Mouse (Mus musculus): ENCODE results near the gene Wfdc12. TPM values are rescaled to one million over a fixed set of nuclear protein-coding genes. Genes with fewer than 3 reads are reported as not detected.

Wfdc12 gene
- polyA plus RNA-seq, 1 experiment from 2014 or later, result not detected

Other genes starting within 250 kb of the Wfdc12 start
- 286 and 289 TPM in 2 replicates for gene Ywhab, start 195.6 kb downstream of the Wfdc12 start, polyA plus RNA-seq (2014; fragmentation: Nextera tagmentation; extraction: Ambion mirVana)
- 0.73 and 1.5 TPM in 2 replicates for gene Pabpc1l, start 165.2 kb downstream of the Wfdc12 start, polyA plus RNA-seq (2014; fragmentation: Nextera tagmentation; extraction: Ambion mirVana)
- gene Stk4, start 120.3 kb downstream of the Wfdc12 start, polyA plus RNA-seq (2014; fragmentation: Nextera tagmentation; extraction: Ambion mirVana), result 27.8 and 29.1 TPM in 2 replicates
- 65.9 and 69.4 TPM in 2 replicates for gene Tomm34, start 119.4 kb downstream of the Wfdc12 start, polyA plus RNA-seq (2014; fragmentation: Nextera tagmentation; extraction: Ambion mirVana)
- 0.12 and 0.43 TPM in 2 replicates for gene Kcns1, start 19.5 kb downstream of the Wfdc12 start, polyA plus RNA-seq (2014; fragmentation: Nextera tagmentation; extraction: Ambion mirVana)
- gene Wfdc5, start 7.9 kb downstream of the Wfdc12 start, polyA plus RNA-seq (2014; fragmentation: Nextera tagmentation; extraction: Ambion mirVana), result not detected in 2 replicates
- not detected in 2 replicates for gene Wfdc15a, start 9.5 kb upstream of the Wfdc12 start, polyA plus RNA-seq (2014; fragmentation: Nextera tagmentation; extraction: Ambion mirVana)
- gene Wfdc15b, start 31.1 kb upstream of the Wfdc12 start, polyA plus RNA-seq (2014; fragmentation: Nextera tagmentation; extraction: Ambion mirVana), result 18.9 and 31.3 TPM in 2 replicates
- gene Svs2, start 47.9 kb upstream of the Wfdc12 start, polyA plus RNA-seq (2014; fragmentation: Nextera tagmentation; extraction: Ambion mirVana), result not detected in 2 replicates
- not detected in 2 replicates for gene Svs3b, start 66.0 kb upstream of the Wfdc12 start, polyA plus RNA-seq (2014; fragmentation: Nextera tagmentation; extraction: Ambion mirVana)
- gene Svs4, start 87.9 kb upstream of the Wfdc12 start, polyA plus RNA-seq (2014; fragmentation: Nextera tagmentation; extraction: Ambion mirVana), result not detected in 2 replicates
- gene Svs3a, start 98.7 kb upstream of the Wfdc12 start, polyA plus RNA-seq (2014; fragmentation: Nextera tagmentation; extraction: Ambion mirVana), result not detected in 2 replicates
- gene Svs6, start 126.1 kb upstream of the Wfdc12 start, polyA plus RNA-seq (2014; fragmentation: Nextera tagmentation; extraction: Ambion mirVana), result not detected in 2 replicates
- 0.31 TPM in 1 of 2 replicates, not detected in the other for gene Svs5, start 142.1 kb upstream of the Wfdc12 start, polyA plus RNA-seq (2014; fragmentation: Nextera tagmentation; extraction: Ambion mirVana)
- gene Slpi, start 198.5 kb upstream of the Wfdc12 start, polyA plus RNA-seq (2014; fragmentation: Nextera tagmentation; extraction: Ambion mirVana), result 0.32 TPM in 1 of 2 replicates, not detected in the other
- gene Rbpjl, start 212.5 kb upstream of the Wfdc12 start, polyA plus RNA-seq (2014; fragmentation: Nextera tagmentation; extraction: Ambion mirVana), result 0.07 and 10.4 TPM in 2 replicates
- gene Matn4, start 214.6 kb upstream of the Wfdc12 start, polyA plus RNA-seq (2014; fragmentation: Nextera tagmentation; extraction: Ambion mirVana), result 1.7 and 1.9 TPM in 2 replicates